Mouse (Mus musculus): ENCODE measurements around the gene Cir1.
A peak's percentile ranks its signal among the peaks of the same experiment; 100 is the strongest.

The Cir1 gene

DNA sequence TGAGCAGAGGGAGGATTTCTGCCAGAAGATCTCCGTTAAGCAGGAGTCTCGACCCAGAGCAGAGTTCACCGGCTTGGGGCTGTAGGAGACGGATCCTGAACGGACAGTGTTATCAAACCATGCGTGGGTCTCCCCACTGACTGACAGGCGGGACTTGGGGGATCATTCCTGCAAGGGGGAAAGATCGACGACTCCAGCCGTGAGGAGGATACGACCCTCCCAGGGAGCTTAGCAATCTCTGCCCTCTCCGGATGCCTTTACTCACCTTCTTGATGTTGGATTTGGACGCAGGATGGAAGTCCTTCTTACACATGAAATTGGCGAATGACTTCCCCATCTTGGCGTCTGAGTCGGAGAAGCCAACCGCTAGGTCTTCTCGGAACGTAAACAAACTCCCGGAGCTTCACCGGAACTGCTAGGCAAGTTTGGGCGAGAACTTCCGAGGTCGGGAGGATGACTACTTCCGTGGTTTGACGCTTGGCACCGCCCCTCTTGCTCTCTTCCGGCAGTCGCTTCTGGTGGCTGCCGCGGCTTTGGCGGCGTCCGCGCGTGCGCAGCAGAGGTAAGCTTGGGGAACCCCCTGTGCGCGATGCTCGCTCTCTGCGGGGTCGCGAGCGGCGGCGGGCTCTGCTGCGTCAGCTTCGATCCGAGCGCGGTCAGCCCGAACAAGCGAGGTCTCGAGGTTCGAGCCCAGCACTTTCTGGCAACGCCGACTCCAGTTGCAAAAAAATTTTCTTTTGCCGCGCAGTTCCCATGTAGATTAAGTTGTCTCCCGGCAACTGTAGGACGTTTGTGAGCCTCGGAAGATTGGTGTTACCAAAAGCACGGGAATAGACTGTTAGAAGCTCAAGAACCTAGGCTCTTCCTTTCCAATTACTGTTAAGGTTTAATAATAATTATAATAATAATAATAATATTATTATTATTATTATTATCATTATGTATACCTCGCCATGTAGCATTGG lies at the start of gene Cir1, which contains the start of gene Scrn3:
Gene Cir1, minus strand, starts transcription at position 550 of the 965 bp plus-strand sequence.
Gene Scrn3, plus strand, starts transcription at position 450 of the 965 bp plus-strand sequence.
- peak; percentile 94 for DNase-seq (ENCODE audit: low read depth, low spot score)

DNA sequence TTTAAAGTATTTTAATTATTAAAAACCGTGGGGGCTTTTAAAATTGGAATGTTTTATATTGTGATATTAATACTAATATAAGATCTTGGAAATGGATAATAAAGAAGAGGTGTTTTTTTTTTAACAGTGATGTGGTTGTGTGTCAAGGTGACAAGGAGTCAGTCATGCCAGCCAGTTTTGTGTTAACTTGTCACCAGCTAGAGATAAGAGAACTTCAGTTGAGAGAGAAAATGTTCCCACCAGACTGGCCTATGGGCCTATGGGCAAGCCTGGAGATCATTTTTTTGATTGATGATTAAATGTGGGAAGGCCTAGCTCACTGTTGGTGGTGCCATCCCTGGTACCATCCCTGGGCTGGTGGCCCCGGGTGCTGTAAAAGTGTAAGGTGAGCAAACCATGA lies 48.0 kb upstream of the Cir1 start:
- no peak for DNase-seq (ENCODE audit: low read depth, low spot score)

DNA sequence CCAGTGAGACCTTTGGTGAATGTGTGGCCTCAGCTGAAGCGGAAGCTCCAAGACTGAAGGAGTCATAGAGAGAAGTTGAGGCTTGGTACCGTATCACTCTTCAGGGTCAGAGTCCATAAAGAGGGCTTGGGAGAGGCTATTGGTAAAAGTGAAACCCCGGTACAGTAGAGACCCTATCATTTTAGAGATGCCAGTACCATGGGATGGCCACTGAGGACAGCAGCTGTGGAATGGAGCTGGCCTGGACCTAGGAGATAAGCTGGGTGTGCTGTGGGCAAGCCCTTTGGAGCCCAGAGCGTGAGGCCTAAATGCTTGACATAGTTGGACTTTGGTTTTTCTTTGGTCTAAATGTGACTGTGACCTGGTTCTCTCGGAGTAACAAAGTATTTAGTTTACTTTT lies 47.4 kb upstream of the Cir1 start:
- no peak for DNase-seq (ENCODE audit: low read depth, low spot score)

DNA sequence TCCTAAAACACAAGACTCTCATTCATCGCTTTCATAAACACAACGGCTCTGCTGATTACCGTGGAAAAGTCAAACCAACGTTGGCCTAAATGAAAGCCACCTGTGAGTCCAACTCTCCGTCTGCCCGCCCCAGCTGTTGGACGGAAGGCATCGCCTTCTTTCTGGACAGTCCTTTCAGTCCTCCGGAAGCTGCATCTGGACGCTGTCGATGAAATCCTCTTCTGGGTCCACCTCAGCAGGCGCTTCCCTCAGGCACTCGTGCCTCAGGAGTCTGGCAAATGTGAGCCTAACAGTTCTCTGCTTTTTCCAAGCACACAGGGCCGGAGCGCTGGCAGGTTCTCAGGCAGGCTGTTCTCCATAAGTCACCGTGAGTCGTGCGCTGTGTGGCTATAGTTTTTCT lies 44.5 kb upstream of the Cir1 start:
- no peak for DNase-seq (ENCODE audit: low read depth, low spot score)

DNA sequence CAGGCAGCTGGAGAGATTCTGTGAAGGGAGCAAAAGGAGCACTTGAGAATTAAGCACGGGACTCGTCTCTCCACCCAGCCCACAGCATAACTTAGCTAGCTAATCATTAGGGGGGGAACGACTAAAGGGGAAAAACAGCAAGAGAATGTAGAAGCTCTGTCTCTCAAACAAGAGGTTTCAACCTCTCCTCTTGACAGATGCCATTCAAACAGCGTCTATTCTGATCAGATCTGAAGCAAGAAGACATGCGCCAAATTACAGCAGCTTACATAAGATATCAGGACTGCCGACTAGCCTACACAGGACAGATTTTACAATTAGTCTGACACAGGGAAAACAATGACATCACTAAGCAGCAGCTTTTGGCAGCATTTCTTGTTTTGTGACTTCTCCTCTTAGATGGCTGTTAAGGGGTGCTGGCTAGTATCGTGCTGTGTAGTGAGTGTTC lies 39.5 kb upstream of the Cir1 start:
- no peak for DNase-seq (ENCODE audit: low read depth, low spot score)

- no peak for DNase-seq (ENCODE audit: low read depth, low spot score)
Observed at GRCm38 (mm10) chr2:73351496-73351895, 39.0 kb upstream of the Cir1 start.

GRCm38 (mm10) chr2:73348221-73348620 lies 35.7 kb upstream of the Cir1 start:
- DNase-seq (ENCODE audit: low read depth, low spot score), result no peak

DNA sequence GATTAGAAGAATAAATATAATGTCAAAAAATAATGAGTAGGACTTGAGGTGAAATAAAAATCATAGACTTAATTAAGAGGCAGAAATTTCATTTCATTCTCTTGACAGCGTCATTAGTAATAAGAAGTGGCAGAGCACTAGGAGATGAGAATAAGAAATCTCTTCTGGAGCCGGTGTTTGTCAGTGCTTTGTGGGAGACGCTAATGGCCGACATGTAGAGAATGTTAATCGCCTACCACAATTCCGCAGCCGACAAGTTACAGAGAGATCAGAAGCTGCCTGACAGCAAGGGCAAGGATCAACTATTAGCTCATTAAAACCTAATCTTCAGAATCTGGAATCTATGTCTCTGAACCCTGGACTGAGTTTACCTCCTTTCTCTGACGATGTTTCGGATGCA lies 35.3 kb upstream of the Cir1 start:
- no peak for DNase-seq (ENCODE audit: low read depth, low spot score)

GRCm38 (mm10) chr2:73347136-73347535 lies 34.6 kb upstream of the Cir1 start:
- no peak for DNase-seq (ENCODE audit: low read depth, low spot score)

DNA sequence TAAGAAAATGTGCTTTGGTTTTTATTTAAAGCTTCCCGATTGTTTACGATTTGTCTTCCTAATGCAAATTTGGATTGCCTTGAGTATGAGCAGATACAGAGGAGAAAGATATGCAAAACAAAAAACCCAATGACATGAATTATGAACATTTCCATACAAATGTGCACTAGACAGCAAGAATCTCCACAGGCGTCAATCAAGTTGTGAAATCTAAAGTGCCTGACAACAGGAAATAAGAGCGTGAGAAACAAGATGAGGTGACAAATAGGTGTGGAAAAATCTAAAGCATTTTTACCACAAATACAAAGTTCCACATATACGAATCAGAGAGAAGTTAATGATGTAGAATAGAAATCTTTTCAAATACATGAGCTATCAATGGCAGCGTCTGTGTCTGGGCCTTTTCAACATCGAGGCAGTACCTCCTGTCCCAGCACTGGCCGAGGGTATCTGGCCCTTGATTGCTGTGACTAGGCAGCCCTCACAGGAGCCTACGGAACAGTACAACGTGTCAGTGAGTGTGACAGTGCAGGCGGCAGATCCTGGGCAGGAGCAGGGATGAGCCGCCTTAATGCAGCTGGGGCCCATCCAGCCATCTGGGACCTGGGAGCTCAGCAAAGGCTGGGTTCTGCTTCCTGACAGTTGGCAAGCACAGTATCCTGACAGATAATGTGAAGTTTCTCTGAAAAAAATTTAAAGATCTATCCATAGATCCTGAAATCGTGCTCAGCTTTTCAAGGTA lies 34.0 kb upstream of the Cir1 start:
- DNase-seq (ENCODE audit: low read depth, low spot score), result no peak

DNA sequence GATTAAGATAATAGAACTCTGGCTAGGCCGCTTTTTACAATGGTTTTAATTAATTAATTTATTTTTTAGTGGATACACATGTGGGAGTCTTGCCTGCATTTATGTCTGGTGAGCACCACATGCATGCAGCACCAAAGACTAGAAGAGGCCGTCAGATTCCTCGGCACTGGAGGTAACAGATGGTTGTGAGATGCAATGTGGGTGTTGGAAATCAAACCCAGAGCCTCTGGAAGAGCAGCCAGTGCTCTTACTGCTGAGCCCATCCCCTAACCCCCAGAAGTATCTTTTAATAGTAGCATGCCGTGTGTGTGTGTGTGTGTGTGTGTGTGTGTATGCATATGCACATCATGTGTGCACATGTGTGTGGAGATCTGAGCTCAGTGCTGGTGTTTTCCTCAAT lies 32.7 kb upstream of the Cir1 start:
- no peak for DNase-seq (ENCODE audit: low read depth, low spot score)

DNA sequence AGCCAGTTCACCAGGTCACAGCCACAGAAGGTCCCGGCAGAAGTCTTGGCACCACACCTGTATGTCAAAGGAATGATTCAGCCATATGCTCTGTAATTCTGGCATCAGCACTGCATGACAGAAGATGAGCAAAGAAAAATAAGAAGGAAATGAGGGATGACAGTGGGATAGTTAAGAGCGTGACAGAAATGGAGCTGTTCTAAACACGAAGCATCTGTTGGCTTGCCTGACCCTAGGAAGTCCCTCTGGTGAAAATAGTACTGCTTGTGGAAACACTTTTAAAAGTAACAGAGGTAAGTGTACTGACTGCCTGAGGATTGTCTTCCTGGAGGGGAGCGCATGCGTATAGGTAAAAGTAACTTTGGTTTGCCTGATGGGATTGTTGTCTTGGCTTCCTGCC lies 31.2 kb upstream of the Cir1 start:
- no peak for DNase-seq (ENCODE audit: low read depth, low spot score)

DNA sequence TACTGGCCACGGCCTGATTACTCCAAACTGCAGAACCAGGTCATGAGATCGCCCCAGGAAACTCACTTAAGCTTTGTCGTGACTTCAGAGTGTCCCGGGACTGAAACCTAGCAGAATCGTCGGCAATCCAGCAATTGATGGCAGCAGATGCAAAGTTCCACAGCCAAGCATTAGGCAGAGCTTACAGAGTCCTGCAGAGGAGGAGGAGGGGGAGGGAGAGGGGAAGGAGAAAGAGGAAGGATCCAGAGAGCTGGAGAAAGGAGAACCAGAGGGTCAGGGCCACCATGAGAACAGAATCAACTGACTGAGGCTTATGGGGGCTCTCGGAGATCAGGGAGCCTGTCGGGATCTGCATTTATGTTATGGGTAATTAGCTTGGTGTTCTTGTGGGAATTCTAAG lies 25.9 kb upstream of the Cir1 start:
- DNase-seq (ENCODE audit: low read depth, low spot score), result no peak

GRCm38 (mm10) chr2:73335949-73336348 lies 23.4 kb upstream of the Cir1 start:
- DNase-seq (ENCODE audit: low read depth, low spot score), result no peak

DNA sequence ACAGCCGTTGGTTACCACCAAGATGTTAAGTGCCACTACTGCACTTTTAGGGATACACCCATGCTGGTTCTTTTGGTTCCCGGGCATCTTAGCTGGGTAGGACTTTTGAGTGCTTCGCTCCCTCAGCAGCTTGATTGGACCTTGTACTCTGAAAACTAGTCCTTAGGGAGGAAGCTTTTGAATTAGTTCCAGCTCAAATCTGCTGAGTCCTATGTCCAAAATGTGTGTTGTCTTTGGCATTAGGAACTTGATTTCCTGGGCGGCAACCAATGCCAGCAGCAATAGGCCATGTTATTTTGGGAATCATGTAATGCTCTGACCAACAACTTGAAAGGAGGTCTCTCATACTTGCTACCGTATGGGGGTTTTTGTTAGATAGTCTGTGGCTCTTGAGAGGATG lies 13.4 kb upstream of the Cir1 start:
- DNase-seq (ENCODE audit: low read depth, low spot score), result no peak

- no peak for DNase-seq (ENCODE audit: low read depth, low spot score)
Observed at GRCm38 (mm10) chr2:73322991-73323390, 10.5 kb upstream of the Cir1 start.

DNA sequence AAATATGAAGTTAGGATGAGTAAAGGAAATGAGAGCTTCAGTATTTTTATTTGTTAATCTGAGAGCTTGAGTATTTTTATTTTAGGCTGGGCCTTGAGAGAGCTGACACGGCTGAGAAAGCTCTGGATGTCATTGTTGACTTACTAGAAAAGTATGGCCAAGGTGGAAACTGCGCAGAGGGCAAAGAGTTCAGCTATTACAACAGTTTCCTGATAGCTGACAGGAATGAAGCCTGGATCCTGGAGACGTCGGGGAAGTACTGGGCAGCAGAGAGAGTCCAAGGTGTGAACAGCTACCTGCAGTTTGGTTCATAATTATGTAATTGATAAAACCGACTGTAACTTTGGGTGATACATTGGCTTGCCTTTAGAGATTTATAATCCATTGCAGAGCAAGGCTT lies 6.7 kb upstream of the Cir1 start:
- no peak for DNase-seq (ENCODE audit: low read depth, low spot score)

- no peak for DNase-seq (ENCODE audit: low read depth, low spot score)
Observed at GRCm38 (mm10) chr2:73317426-73317825, 4.9 kb upstream of the Cir1 start.

- no peak for DNase-seq (ENCODE audit: low read depth, low spot score)
Observed at GRCm38 (mm10) chr2:73314311-73314710, 1.8 kb upstream of the Cir1 start.

GRCm38 (mm10) chr2:73313117-73313501 lies 608 bp upstream of the Cir1 start:
- no peak for DNase-seq (ENCODE audit: low read depth, low spot score)

DNA sequence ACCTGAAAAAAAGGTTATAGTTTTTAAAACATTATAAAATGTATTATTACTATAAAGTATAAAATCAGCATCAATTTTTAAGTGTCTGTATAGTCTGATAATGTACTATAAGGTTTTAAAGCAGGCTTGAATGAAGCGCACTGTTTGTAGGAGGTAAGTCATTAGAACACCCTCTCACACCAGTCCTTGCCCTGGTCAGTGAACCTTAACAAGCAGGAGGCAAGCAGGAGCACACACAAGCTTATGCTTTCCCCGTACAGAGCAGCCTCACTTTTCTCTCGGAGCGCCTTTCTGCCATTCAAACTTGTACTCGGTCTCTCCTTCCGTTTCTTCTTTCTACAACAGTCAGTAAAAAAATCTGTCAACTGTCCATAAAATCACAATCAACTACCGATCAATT lies 6.5 kb downstream of the Cir1 start:
- no peak for DNase-seq (ENCODE audit: low read depth, low spot score)

DNA sequence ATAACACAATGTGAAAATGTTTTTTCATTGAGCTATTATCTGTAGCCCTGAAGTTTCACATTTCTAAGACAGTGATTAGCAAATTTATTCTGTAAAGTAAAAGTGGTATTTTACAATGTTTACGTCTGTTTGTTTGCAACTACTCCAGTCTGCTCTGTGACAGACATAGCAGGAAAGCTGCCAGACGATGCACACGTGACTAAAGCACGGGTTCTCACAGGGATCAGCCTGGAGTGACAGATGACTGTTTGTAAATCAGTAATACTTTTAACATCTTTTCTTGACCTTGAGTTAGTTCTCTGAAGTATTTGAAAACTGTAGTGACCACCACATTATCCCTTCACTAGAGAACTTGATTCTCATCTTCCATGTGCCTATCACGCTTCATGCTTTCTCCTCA lies 8.0 kb downstream of the Cir1 start:
- no peak for DNase-seq (ENCODE audit: low read depth, low spot score)

- no peak for DNase-seq (ENCODE audit: low read depth, low spot score)
Observed at GRCm38 (mm10) chr2:73302722-73303121, 9.8 kb downstream of the Cir1 start.
